Mouse (Mus musculus) CH12.LX (cell line): ENCODE measurements around the gene Plxdc1. TPM values are rescaled to one million over a fixed set of nuclear protein-coding genes. Genes with fewer than 3 reads are reported as not detected.
A peak's percentile ranks its signal among the peaks of the same experiment; 100 is the strongest.

Experiments
- DNase-seq: peaks from one replicate; pipeline ENCODE4 v3.0.0-alpha.2; 2013; ENCODE audit errors: extremely low read depth
- H3K27ac ChIP-seq: 2 replicates; pipeline ENCODE4 v1.5.1; 2012; ENCODE audit warnings: low read depth, mild to moderate bottlenecking, control low read depth, moderate library complexity; ENCODE audit not compliant: insufficient read depth
- H3K27me3 ChIP-seq: replicated peaks from 2 replicates; pipeline ENCODE3; 2012; ENCODE audit warnings: inconsistent platforms
- H3K36me3 ChIP-seq, 2 experiments: replicated peaks in 1 of 2; 2 replicates each; pipeline versions ENCODE3 to v1.6.1; 2012; ENCODE audit warnings: inconsistent platforms in 1 of 2, low read length in 1 of 2, mild to moderate bottlenecking in 1 of 2, mixed read lengths in 1 of 2, moderate library complexity in 1 of 2; ENCODE audit not compliant: control insufficient read depth in 1 of 2, insufficient read depth in 1 of 2
- H3K4me1 ChIP-seq, 2 experiments: 2 replicates each; pipeline ENCODE4 v1.6.1; 2012; ENCODE audit warnings: inconsistent platforms in 1 of 2, moderate library complexity in 1 of 2; ENCODE audit not compliant: insufficient read depth in 2 of 2, control insufficient read depth in 1 of 2
- H3K4me2 ChIP-seq: 2 replicates; pipeline ENCODE4 v1.6.1; 2012; ENCODE audit warnings: low read depth, mild to moderate bottlenecking, control low read depth; ENCODE audit not compliant: poor library complexity, insufficient read depth, severe bottlenecking
- H3K4me3 ChIP-seq, 3 experiments: fragments of 150-350 bp in 1 of 3; sonication (generic) in 1 of 3; replicated peaks in 1 of 3; 2 replicates each; pipeline versions ENCODE3 to v1.5.1; 2011 to 2012; ENCODE audit warnings: low read depth in 2 of 3, low read length in 2 of 3, mild to moderate bottlenecking in 2 of 3, moderate library complexity in 2 of 3, control low read depth in 1 of 3, improper control_type of control experiment in 1 of 3, inconsistent platforms in 1 of 3, mixed read lengths in 1 of 3; ENCODE audit not compliant: poor library complexity in 1 of 3
- H3K79me2 ChIP-seq: replicated peaks from 2 replicates; pipeline ENCODE4 v1.6.1; 2012; ENCODE audit warnings: mild to moderate bottlenecking, moderate library complexity; ENCODE audit not compliant: control insufficient read depth, poor library complexity, insufficient read depth, severe bottlenecking; ENCODE audit errors: extremely low read depth
- H3K9ac ChIP-seq: 2 replicates; pipeline ENCODE4 v1.6.1; 2012; ENCODE audit warnings: low read depth, mild to moderate bottlenecking, control low read depth, moderate library complexity; ENCODE audit not compliant: insufficient read depth
- H3K9me3 ChIP-seq: replicated peaks from 2 replicates; pipeline ENCODE3; 2012; ENCODE audit warnings: low read length, inconsistent platforms, mixed read lengths
- BHLHE40 ChIP-seq: IDR thresholded peaks from 2 replicates; pipeline ENCODE4 v1.6.1; 2011; ENCODE audit warnings: mild to moderate bottlenecking, low read depth, low read length, improper control_type of control experiment
- CHD1 ChIP-seq: IDR thresholded peaks from 2 replicates; pipeline ENCODE4 v1.6.1; 2012; ENCODE audit warnings: low read depth, low read length, improper control_type of control experiment, inconsistent platforms
- CTCF ChIP-seq, 2 experiments: IDR thresholded peaks in 1 of 2; conservative IDR thresholded peaks in 1 of 2; 2 replicates each; pipeline ENCODE4 v1.5.1; 2011 to 2012; ENCODE audit warnings: low read depth in 2 of 2, low read length in 2 of 2, improper control_type of control experiment in 1 of 2, inconsistent platforms in 1 of 2, mild to moderate bottlenecking in 1 of 2, moderate library complexity in 1 of 2
- E2F4 ChIP-seq: IDR thresholded peaks from 2 replicates; pipeline ENCODE4 v1.6.1; 2011; ENCODE audit warnings: low read depth, low read length, improper control_type of control experiment; ENCODE audit not compliant: insufficient replicate concordance
- ELF1 ChIP-seq: IDR thresholded peaks from 2 replicates; pipeline ENCODE4 v1.6.1; 2014; ENCODE audit warnings: low read depth, mild to moderate bottlenecking, inconsistent platforms, low read length, improper control_type of control experiment
- EP300 ChIP-seq: IDR thresholded peaks from 2 replicates; pipeline ENCODE4 v1.6.1; 2011; ENCODE audit warnings: low read length, improper control_type of control experiment
- IRF4 ChIP-seq: IDR thresholded peaks from 2 replicates; pipeline ENCODE4 v1.6.1; 2014; ENCODE audit warnings: low read depth, mild to moderate bottlenecking, inconsistent platforms, low read length, improper control_type of control experiment
- JUND ChIP-seq: conservative IDR thresholded peaks from 2 replicates; pipeline ENCODE4 v1.6.1; 2011; ENCODE audit warnings: low read depth, low read length, improper control_type of control experiment
- KAT2A ChIP-seq: IDR thresholded peaks from 2 replicates; pipeline ENCODE4 v1.6.1; 2012; ENCODE audit warnings: low read length, improper control_type of control experiment, inconsistent platforms; ENCODE audit not compliant: insufficient replicate concordance
- MAX ChIP-seq: IDR thresholded peaks from 2 replicates; pipeline ENCODE4 v1.6.1; 2011; ENCODE audit warnings: low read length, improper control_type of control experiment
- MAZ ChIP-seq: IDR thresholded peaks from 2 replicates; pipeline ENCODE4 v1.6.1; 2012; ENCODE audit warnings: low read depth, mild to moderate bottlenecking, inconsistent platforms, low read length, improper control_type of control experiment, moderate library complexity
- MEF2A ChIP-seq: IDR thresholded peaks from 2 replicates; pipeline ENCODE4 v1.6.1; 2014; ENCODE audit warnings: low read depth, mild to moderate bottlenecking, inconsistent platforms, low read length, improper control_type of control experiment, borderline replicate concordance
- MYC ChIP-seq: IDR thresholded peaks from 2 replicates; pipeline ENCODE4 v1.6.1; 2011; ENCODE audit warnings: low read depth, mild to moderate bottlenecking, improper control_type of control experiment, low read length
- NELFE ChIP-seq: IDR thresholded peaks from 2 replicates; pipeline ENCODE4 v1.6.1; 2011; ENCODE audit warnings: low read depth, low read length, improper control_type of control experiment
- NRF1 ChIP-seq: IDR thresholded peaks from 2 replicates; pipeline ENCODE4 v1.6.1; 2014; ENCODE audit warnings: low read depth, mild to moderate bottlenecking, inconsistent platforms, low read length, improper control_type of control experiment, moderate library complexity
- POLR2AphosphoS2 ChIP-seq: IDR thresholded peaks from 2 replicates; pipeline ENCODE4 v1.6.1; 2011; ENCODE audit warnings: low read depth, low read length, improper control_type of control experiment
- SIN3A ChIP-seq: IDR thresholded peaks from 2 replicates; pipeline ENCODE4 v1.6.1; 2012; ENCODE audit warnings: low read length, improper control_type of control experiment, inconsistent platforms
- SMC3 ChIP-seq: IDR thresholded peaks from 2 replicates; pipeline ENCODE4 v1.6.1; 2011; ENCODE audit warnings: low read depth, low read length, improper control_type of control experiment
- TBP ChIP-seq: conservative IDR thresholded peaks from 2 replicates; pipeline ENCODE4 v1.6.1; 2011; ENCODE audit warnings: low read depth, low read length, improper control_type of control experiment
- TCF12 ChIP-seq: IDR thresholded peaks from 2 replicates; pipeline ENCODE4 v1.6.1; 2014; ENCODE audit warnings: low read depth, mild to moderate bottlenecking, inconsistent platforms, low read length, improper control_type of control experiment
- USF1 ChIP-seq: IDR thresholded peaks from 2 replicates; pipeline ENCODE4 v1.6.1; 2014; ENCODE audit warnings: low read depth, mild to moderate bottlenecking, inconsistent platforms, low read length, improper control_type of control experiment
- ZC3H11A ChIP-seq: IDR thresholded peaks from 2 replicates; pipeline ENCODE4 v1.6.1; 2012; ENCODE audit warnings: low read depth, mild to moderate bottlenecking, inconsistent platforms, low read length, improper control_type of control experiment
- ZMIZ1 ChIP-seq: IDR thresholded peaks from 2 replicates; pipeline ENCODE4 v1.6.1; 2012; ENCODE audit warnings: low read depth, mild to moderate bottlenecking, inconsistent platforms, low read length, improper control_type of control experiment
- ZNF384 ChIP-seq: IDR thresholded peaks from 2 replicates; pipeline ENCODE4 v1.6.1; 2012; ENCODE audit warnings: low read depth, low read length, improper control_type of control experiment, inconsistent platforms
- dilution Hi-C: fragments of 300-500 bp; cut with MboI; formaldehyde crosslinking; loops from 2 replicates; pipeline ENCODE4 v1.14.3; 2020; ENCODE audit warnings: low sequenced_read_pairs; ENCODE audit not compliant: extremely low pct_unique_long_range_greater_than_20kb, extremely low pct_ligation_motif_present
- in situ Hi-C: fragments of 300-500 bp; cut with MboI; formaldehyde crosslinking; loops from 3 replicates; pipeline ENCODE4 v1.14.3; 2019; ENCODE audit warnings: low sequenced_read_pairs, low pct_ligation_motif_present, low pct_unique_long_range_greater_than_20kb, mixed read lengths
- polyA plus RNA-seq: library from polyadenylated mRNA; unstranded; fragments of >175 nt; gene quantifications from 2 replicates; pipeline ENCODE4 v1.2.1, GENCODE M21; 2012; ENCODE audit warnings: low read depth; ENCODE audit not compliant: insufficient read length
- total RNA-seq, 2 experiments: library from RNA; depleted of rRNA; stranded (reverse); fragments of 300-350 nt in 1 of 2; fragments of >200 nt in 1 of 2; gene quantifications; 2 replicates each; pipeline ENCODE4 v1.2.3; 2012 to 2014

Gene Plxdc1
- total and polyA plus RNA-seq, 3 experiments: 0.04 TPM; not detected in 2

DNA sequence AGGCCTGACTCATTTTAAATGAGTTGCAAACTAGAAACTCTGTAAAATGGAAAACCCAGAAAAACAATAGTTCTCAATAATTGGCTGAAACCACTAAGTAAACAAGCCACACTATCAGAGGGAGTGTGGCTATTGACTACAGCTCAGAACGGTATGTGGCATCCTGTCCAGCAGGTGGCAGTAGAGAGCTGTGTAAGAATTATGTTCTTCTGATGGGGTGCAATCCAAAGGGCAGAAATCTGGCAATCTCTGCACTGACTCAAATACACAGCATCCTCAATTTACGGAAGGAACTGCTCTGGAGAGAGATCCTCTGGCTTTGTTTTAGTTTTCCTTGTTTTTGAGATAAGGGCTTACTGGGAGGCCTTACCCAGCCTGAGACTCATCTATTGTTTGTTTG is 86.4 kb downstream of the Plxdc1 start:
- dilution Hi-C loops: no loop called here

DNA sequence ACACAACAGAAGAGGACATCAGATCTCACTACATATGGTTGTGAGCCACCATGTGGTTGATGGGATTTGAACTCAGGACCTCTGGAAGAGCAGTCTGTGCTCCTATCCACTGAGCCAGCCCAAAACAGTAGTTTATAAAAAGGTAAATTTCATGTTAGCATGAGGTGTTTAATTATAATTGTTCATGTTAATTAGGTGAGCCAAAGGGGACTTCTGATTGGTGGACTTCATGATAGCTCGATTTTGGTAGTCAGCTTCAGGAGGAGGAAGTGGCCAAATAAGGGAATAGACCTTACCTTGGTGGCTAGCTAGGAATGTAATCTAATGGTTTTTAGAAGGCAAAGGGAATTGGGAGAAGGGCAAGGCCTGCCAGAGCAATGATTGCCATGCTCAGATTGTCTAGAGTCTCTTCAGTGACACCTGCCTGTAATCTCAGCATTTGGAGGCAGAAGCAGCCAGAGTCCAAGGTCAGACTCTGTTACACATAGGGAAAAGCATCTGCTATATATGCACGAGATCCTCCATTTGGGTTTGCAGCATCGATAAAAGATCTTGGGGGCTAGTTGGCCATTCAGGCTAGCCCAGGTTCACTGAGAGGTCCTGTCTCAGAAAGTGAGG is 88.6 kb downstream of the Plxdc1 start:
- Histone ChIP-seq H3K27ac (no peak overlapping the region), H3K9me3 (peaks cover 11% of the 10 kb centered on the region), H3K4me3 (no peak overlapping the region), H3K79me2 (no peaks in the 10 kb centered on the region), H3K9ac (no peak overlapping the region), H3K27me3 (peaks cover 10% of the 10 kb centered on the region), H3K36me3 (no peaks in the 10 kb centered on the region), H3K4me2 (no peak overlapping the region), H3K4me1 (no peaks in the 10 kb centered on the region; a peak in 1 of 4 replicates)
- DNase-seq: no peak
- in situ Hi-C loops (loop anchor here (5.0 kb wide), 1 partner anchor 90 kb away; the partner anchor contains the start of gene Plxdc1), dilution Hi-C loops (no loop called here)
- TF ChIP-seq TBP (0 out of 2 replicates have a peak, but pooled peaks have one; percentile 23), SMC3 (no peak)

More for the DNA sequence above, 86.4 kb downstream of the Plxdc1 start:
- H3K4me3 ChIP-seq: no peak overlapping the region
- no peak overlapping the region for H3K27ac ChIP-seq
- peak; percentile 28; the same call in 1 of the 2 replicates for TF ChIP-seq MEF2A
- peak; percentile 99 for TF ChIP-seq SMC3
- TF ChIP-seq ZMIZ1: no peak
- TF ChIP-seq NELFE: peak; percentile 20; the same call in 1 of the 2 replicates
- TF ChIP-seq TCF12: peak; percentile 25; the same call in 1 of the 2 replicates
- TF ChIP-seq TBP: no peak
- no peak for TF ChIP-seq USF1
- 0 out of 2 replicates have a peak, but pooled peaks have one; percentile 27 for TF ChIP-seq BHLHE40
- TF ChIP-seq CTCF (conservative IDR thresholded peaks at IDR 0.05 in 1 of 2, IDR thresholded peaks at IDR 0.05 in 1 of 2; ENCODE audit: low read depth in 2 of 2, low read length in 2 of 2): peak; percentile 97 to 98
- peak; percentile 79; the same call in 1 of the 2 replicates for TF ChIP-seq MYC
- TF ChIP-seq ZNF384: 0 out of 2 replicates have a peak, but pooled peaks have one; percentile 7
- TF ChIP-seq IRF4: peak; percentile 57; the same call in 1 of the 2 replicates
- TF ChIP-seq ELF1: peak; percentile 34; the same call in 1 of the 2 replicates
- 0 out of 2 replicates have a peak, but pooled peaks have one; percentile 52 for TF ChIP-seq JUND
- TF ChIP-seq EP300: no peak
- peak; percentile 66; the same call in 1 of the 2 replicates for TF ChIP-seq E2F4
- TF ChIP-seq SIN3A: peak; percentile 62; the same call in 1 of the 2 replicates
- peak; percentile 50 for TF ChIP-seq MAX
- peak; percentile 97 for TF ChIP-seq ZC3H11A
- no peak for TF ChIP-seq CHD1
- TF ChIP-seq KAT2A: no peak
- TF ChIP-seq NRF1: peak; percentile 62
- peak; percentile 79 for TF ChIP-seq MAZ
- TF ChIP-seq POLR2AphosphoS2: no peak
- H3K9ac ChIP-seq: no peak overlapping the region
- DNase-seq: peak; percentile 91
- H3K4me2 ChIP-seq: no peak overlapping the region
- H3K4me1 ChIP-seq: no peaks in the 10 kb centered on the region; a peak in 1 of 4 replicates
- H3K27me3 ChIP-seq: peaks cover 14% of the 10 kb centered on the region
- in situ Hi-C loops: loop anchor here (5.0 kb wide), 2 partner anchors 37 to 87 kb away; partner anchors contain the start of gene Plxdc1
- H3K36me3 ChIP-seq: no peaks in the 10 kb centered on the region
- no peaks in the 10 kb centered on the region for H3K79me2 ChIP-seq
- H3K9me3 ChIP-seq: peaks cover 2% of the 10 kb centered on the region
